Mouse (Mus musculus): ENCODE data around the gene Irf4. TPM values are rescaled to one million over a fixed set of nuclear protein-coding genes. Genes with fewer than 3 reads are reported as not detected.

Gene Irf4
- polyA plus RNA-seq, 1 experiment from 2014 or later, result 0.12 TPM

GRCm38 (mm10) chr13:30715573-30715972 lies 33.5 kb upstream of the Irf4 start:
- ATAC-seq (ENCODE audit: insufficient read depth, low FRiP score), result no peak
- Histone ChIP-seq H3K27ac (ENCODE audit: low read length) (no peak overlapping the region), H3K4me3 (replicated peaks; ENCODE audit: low read length) (no peak overlapping the region), H3K27me3 (ENCODE audit: control insufficient read depth, insufficient read depth, low read length) (no peaks in the 10 kb centered on the region), H3K4me2 (ENCODE audit: low read depth, low read length) (no peak overlapping the region), H3K9me3 (replicated peaks; ENCODE audit: control insufficient read depth, low read length) (no peaks in the 10 kb centered on the region), H3K9ac (ENCODE audit: low read length) (no peak overlapping the region), H3K4me1 (ENCODE audit: control insufficient read depth, insufficient read depth, low read length) (no peaks in the 10 kb centered on the region), H3K36me3 (ENCODE audit: control insufficient read depth, insufficient read depth, low read length) (no peaks in the 10 kb centered on the region)
- 85% methylated on average over 4 of the region's 4 CpGs for WGBS

GRCm38 (mm10) chr13:30716611-30717010 lies 32.4 kb upstream of the Irf4 start:
- no peaks in the 10 kb centered on the region for H3K9me3 ChIP-seq (replicated peaks; ENCODE audit: control insufficient read depth, low read length)
- H3K27ac ChIP-seq (ENCODE audit: low read length), result no peak overlapping the region
- H3K4me1 ChIP-seq (ENCODE audit: control insufficient read depth, insufficient read depth, low read length), result no peaks in the 10 kb centered on the region
- no peak overlapping the region for H3K4me3 ChIP-seq (replicated peaks; ENCODE audit: low read length)
- H3K36me3 ChIP-seq (ENCODE audit: control insufficient read depth, insufficient read depth, low read length), result no peaks in the 10 kb centered on the region
- ATAC-seq (ENCODE audit: insufficient read depth, low FRiP score), result no peak
- 63% methylated on average over 5 of the region's 5 CpGs for WGBS
- no peak overlapping the region for H3K9ac ChIP-seq (ENCODE audit: low read length)
- no peaks in the 10 kb centered on the region for H3K27me3 ChIP-seq (ENCODE audit: control insufficient read depth, insufficient read depth, low read length)
- no peak overlapping the region for H3K4me2 ChIP-seq (ENCODE audit: low read depth, low read length)

- Histone ChIP-seq H3K27ac (ENCODE audit: low read length) (no peak overlapping the region), H3K9ac (ENCODE audit: low read length) (no peak overlapping the region), H3K4me2 (ENCODE audit: low read depth, low read length) (no peak overlapping the region), H3K36me3 (ENCODE audit: control insufficient read depth, insufficient read depth, low read length) (no peaks in the 10 kb centered on the region), H3K9me3 (replicated peaks; ENCODE audit: control insufficient read depth, low read length) (no peaks in the 10 kb centered on the region), H3K4me3 (replicated peaks; ENCODE audit: low read length) (no peak overlapping the region), H3K27me3 (ENCODE audit: control insufficient read depth, insufficient read depth, low read length) (no peaks in the 10 kb centered on the region), H3K4me1 (ENCODE audit: control insufficient read depth, insufficient read depth, low read length) (peaks cover 3% of the 10 kb centered on the region; the same call in 1 of the 2 replicates)
- WGBS, result 6% methylated on average over 7 of the region's 7 CpGs
- no peak for ATAC-seq (ENCODE audit: insufficient read depth, low FRiP score)
Measured at GRCm38 (mm10) chr13:30722601-30723000, 26.4 kb upstream of the Irf4 start.

GRCm38 (mm10) chr13:30723258-30723657 lies 25.8 kb upstream of the Irf4 start:
- no peaks in the 10 kb centered on the region for H3K36me3 ChIP-seq (ENCODE audit: control insufficient read depth, insufficient read depth, low read length)
- no peak overlapping the region for H3K9ac ChIP-seq (ENCODE audit: low read length)
- no peaks in the 10 kb centered on the region for H3K9me3 ChIP-seq (replicated peaks; ENCODE audit: control insufficient read depth, low read length)
- WGBS, result 40% methylated on average over 5 of the region's 5 CpGs
- H3K27ac ChIP-seq (ENCODE audit: low read length), result no peak overlapping the region
- H3K27me3 ChIP-seq (ENCODE audit: control insufficient read depth, insufficient read depth, low read length), result no peaks in the 10 kb centered on the region
- H3K4me2 ChIP-seq (ENCODE audit: low read depth, low read length), result no peak overlapping the region
- peaks cover 3% of the 10 kb centered on the region; the same call in 1 of the 2 replicates for H3K4me1 ChIP-seq (ENCODE audit: control insufficient read depth, insufficient read depth, low read length)
- no peak for ATAC-seq (ENCODE audit: insufficient read depth, low FRiP score)
- H3K4me3 ChIP-seq (replicated peaks; ENCODE audit: low read length), result no peak overlapping the region

- WGBS, result 47% methylated on average over 8 of the region's 8 CpGs
- Histone ChIP-seq H3K9me3 (replicated peaks; ENCODE audit: control insufficient read depth, low read length) (no peaks in the 10 kb centered on the region), H3K4me3 (replicated peaks; ENCODE audit: low read length) (no peak overlapping the region), H3K27me3 (ENCODE audit: control insufficient read depth, insufficient read depth, low read length) (no peaks in the 10 kb centered on the region), H3K27ac (ENCODE audit: low read length) (no peak overlapping the region), H3K4me1 (ENCODE audit: control insufficient read depth, insufficient read depth, low read length) (peaks cover 3% of the 10 kb centered on the region; the same call in 1 of the 2 replicates), H3K36me3 (ENCODE audit: control insufficient read depth, insufficient read depth, low read length) (no peaks in the 10 kb centered on the region), H3K9ac (ENCODE audit: low read length) (no peak overlapping the region), H3K4me2 (ENCODE audit: low read depth, low read length) (no peak overlapping the region)
- no peak for ATAC-seq (ENCODE audit: insufficient read depth, low FRiP score)
Measured at GRCm38 (mm10) chr13:30723858-30724257, 25.2 kb upstream of the Irf4 start.

- no peak overlapping the region for H3K4me3 ChIP-seq (replicated peaks; ENCODE audit: low read length)
- 16% methylated on average over 7 of the region's 7 CpGs for WGBS
- peak overlapping the region; percentile 10; the same call in 1 of the 2 replicates for H3K4me2 ChIP-seq (ENCODE audit: low read depth, low read length)
- ATAC-seq (ENCODE audit: insufficient read depth, low FRiP score), result peak; percentile 29; the same call in 1 of the 2 replicates
- peaks cover 3% of the 10 kb centered on the region; the same call in 1 of the 2 replicates for H3K4me1 ChIP-seq (ENCODE audit: control insufficient read depth, insufficient read depth, low read length)
- no peak overlapping the region for H3K9ac ChIP-seq (ENCODE audit: low read length)
- H3K27ac ChIP-seq (ENCODE audit: low read length), result no peak overlapping the region
- H3K9me3 ChIP-seq (replicated peaks; ENCODE audit: control insufficient read depth, low read length), result no peaks in the 10 kb centered on the region
- no peaks in the 10 kb centered on the region for H3K27me3 ChIP-seq (ENCODE audit: control insufficient read depth, insufficient read depth, low read length)
- H3K36me3 ChIP-seq (ENCODE audit: control insufficient read depth, insufficient read depth, low read length), result no peaks in the 10 kb centered on the region
Measured at GRCm38 (mm10) chr13:30724691-30725271, 24.2 kb upstream of the Irf4 start.

GRCm38 (mm10) chr13:30726879-30727278 lies 22.1 kb upstream of the Irf4 start:
- WGBS, result 83% methylated on average over 4 of the region's 4 CpGs
- H3K4me1 ChIP-seq (ENCODE audit: control insufficient read depth, insufficient read depth, low read length), result peaks cover 3% of the 10 kb centered on the region; the same call in 1 of the 2 replicates
- no peak overlapping the region for H3K4me3 ChIP-seq (replicated peaks; ENCODE audit: low read length)
- no peak overlapping the region for H3K27ac ChIP-seq (ENCODE audit: low read length)
- ATAC-seq (ENCODE audit: insufficient read depth, low FRiP score), result no peak
- no peaks in the 10 kb centered on the region for H3K27me3 ChIP-seq (ENCODE audit: control insufficient read depth, insufficient read depth, low read length)
- H3K36me3 ChIP-seq (ENCODE audit: control insufficient read depth, insufficient read depth, low read length), result no peaks in the 10 kb centered on the region
- no peak overlapping the region for H3K9ac ChIP-seq (ENCODE audit: low read length)
- no peak overlapping the region for H3K4me2 ChIP-seq (ENCODE audit: low read depth, low read length)
- H3K9me3 ChIP-seq (replicated peaks; ENCODE audit: control insufficient read depth, low read length), result no peaks in the 10 kb centered on the region

GRCm38 (mm10) chr13:30728155-30728554 lies 20.9 kb upstream of the Irf4 start:
- WGBS, result 86% methylated on average over 7 of the region's 7 CpGs
- ATAC-seq (ENCODE audit: insufficient read depth, low FRiP score), result no peak

GRCm38 (mm10) chr13:30729245-30729644 lies 19.8 kb upstream of the Irf4 start:
- Histone ChIP-seq H3K9ac (ENCODE audit: low read length) (no peak overlapping the region), H3K4me2 (ENCODE audit: low read depth, low read length) (no peak overlapping the region), H3K27ac (ENCODE audit: low read length) (no peak overlapping the region), H3K4me3 (replicated peaks; ENCODE audit: low read length) (no peak overlapping the region), H3K36me3 (ENCODE audit: control insufficient read depth, insufficient read depth, low read length) (no peaks in the 10 kb centered on the region), H3K4me1 (ENCODE audit: control insufficient read depth, insufficient read depth, low read length) (peaks cover 3% of the 10 kb centered on the region; the same call in 1 of the 2 replicates), H3K27me3 (ENCODE audit: control insufficient read depth, insufficient read depth, low read length) (no peaks in the 10 kb centered on the region), H3K9me3 (replicated peaks; ENCODE audit: control insufficient read depth, low read length) (no peaks in the 10 kb centered on the region)
- 31% methylated on average over 6 of the region's 6 CpGs for WGBS
- ATAC-seq (ENCODE audit: insufficient read depth, low FRiP score), result no peak

More at GRCm38 (mm10) chr13:30728155-30728554, 20.9 kb upstream of the Irf4 start:
- H3K4me3 ChIP-seq (replicated peaks; ENCODE audit: low read length), result no peak overlapping the region
- no peak overlapping the region for H3K9ac ChIP-seq (ENCODE audit: low read length)
- no peak overlapping the region for H3K27ac ChIP-seq (ENCODE audit: low read length)
- no peaks in the 10 kb centered on the region for H3K27me3 ChIP-seq (ENCODE audit: control insufficient read depth, insufficient read depth, low read length)
- no peaks in the 10 kb centered on the region for H3K36me3 ChIP-seq (ENCODE audit: control insufficient read depth, insufficient read depth, low read length)
- no peaks in the 10 kb centered on the region for H3K9me3 ChIP-seq (replicated peaks; ENCODE audit: control insufficient read depth, low read length)
- H3K4me2 ChIP-seq (ENCODE audit: low read depth, low read length), result no peak overlapping the region
- H3K4me1 ChIP-seq (ENCODE audit: control insufficient read depth, insufficient read depth, low read length), result peaks cover 3% of the 10 kb centered on the region; the same call in 1 of the 2 replicates
